Mouse (Mus musculus): ENCODE measurements around the gene Kcnab2. TPM values are rescaled to one million over a fixed set of nuclear protein-coding genes. Genes with fewer than 3 reads are reported as not detected.

Gene Kcnab2
- total and polyA plus RNA-seq, 3 experiments = 82.9 to 118 TPM; not detected in 1

- no peak for TF ChIP-seq TAL1 (IDR thresholded peaks at IDR 0.05; ENCODE audit: low read length)
- TF ChIP-seq ELF1 (IDR thresholded peaks at IDR 0.05; ENCODE audit: low read depth, low read length) = no peak
- TF ChIP-seq POLR2A (IDR thresholded peaks at IDR 0.05; ENCODE audit: control insufficient read depth in 1 of 2, insufficient read depth in 1 of 2, low read depth in 1 of 2, low read length in 2 of 2, poor library complexity in 1 of 2) = no peak
- H3K27me3 ChIP-seq (ENCODE audit: control insufficient read depth in 1 of 2, insufficient read depth in 2 of 2, low read length in 2 of 2) = no peaks in the 10 kb centered on the region
- no peak overlapping the region for H3K27ac ChIP-seq (ENCODE audit: control insufficient read depth, low read depth, low read length)
- no peaks in the 10 kb centered on the region for H3K79me2 ChIP-seq (ENCODE audit: control insufficient read depth, insufficient read depth, low read length, poor library complexity)
- no peaks in the 10 kb centered on the region for H3K9me3 ChIP-seq (replicated peaks; ENCODE audit: insufficient read depth, low read length)
- DNase-seq (ENCODE audit: low read depth, low spot score) = no peak
- no peaks in the 10 kb centered on the region for H3K4me1 ChIP-seq (ENCODE audit: control insufficient read depth in 1 of 2, insufficient read depth in 2 of 2, low read length in 2 of 2)
- no peak overlapping the region for H3K4me3 ChIP-seq (ENCODE audit: control insufficient read depth in 1 of 2, insufficient read depth in 1 of 2, low read depth in 2 of 2, low read length in 2 of 2)
- no peak overlapping the region for H3K9ac ChIP-seq (ENCODE audit: control insufficient read depth, low read depth, low read length, poor library complexity, severe bottlenecking)
- no peaks in the 10 kb centered on the region for H3K36me3 ChIP-seq (ENCODE audit: control insufficient read depth in 1 of 2, insufficient read depth in 2 of 2, low read length in 2 of 2)
These were observed 21.1 kb downstream of the Kcnab2 start for GRCm38 (mm10) chr4:152456609-152457008.

- Histone ChIP-seq H3K27me3 (ENCODE audit: control insufficient read depth in 1 of 2, insufficient read depth in 2 of 2, low read length in 2 of 2) (no peaks in the 10 kb centered on the region), H3K4me3 (ENCODE audit: control insufficient read depth in 1 of 2, insufficient read depth in 1 of 2, low read depth in 2 of 2, low read length in 2 of 2) (no peak overlapping the region), H3K79me2 (ENCODE audit: control insufficient read depth, insufficient read depth, low read length, poor library complexity) (no peaks in the 10 kb centered on the region), H3K27ac (ENCODE audit: control insufficient read depth, low read depth, low read length) (no peak overlapping the region), H3K36me3 (ENCODE audit: control insufficient read depth in 1 of 2, insufficient read depth in 2 of 2, low read length in 2 of 2) (no peaks in the 10 kb centered on the region), H3K4me1 (ENCODE audit: control insufficient read depth in 1 of 2, insufficient read depth in 2 of 2, low read length in 2 of 2) (no peaks in the 10 kb centered on the region), H3K9me3 (replicated peaks; ENCODE audit: insufficient read depth, low read length) (no peaks in the 10 kb centered on the region), H3K9ac (ENCODE audit: control insufficient read depth, low read depth, low read length, poor library complexity, severe bottlenecking) (no peak overlapping the region)
- DNase-seq (ENCODE audit: low read depth, low spot score) = no peak
- TF ChIP-seq MEF2A (IDR thresholded peaks at IDR 0.05; ENCODE audit: extremely low read depth, insufficient replicate concordance, low read depth, low read length, poor library complexity, severe bottlenecking) (no peak), CHD1 (IDR thresholded peaks at IDR 0.05; ENCODE audit: low read depth, low read length) (no peak), KAT2A (conservative IDR thresholded peaks at IDR 0.05; ENCODE audit: low read depth, low read length) (no peak), ZMIZ1 (IDR thresholded peaks at IDR 0.05; ENCODE audit: low read depth, low read length) (no peak), CHD2 (IDR thresholded peaks at IDR 0.05; ENCODE audit: low read length) (no peak), MYB (IDR thresholded peaks at IDR 0.05; ENCODE audit: low read depth, low read length) (no peak), TCF12 (IDR thresholded peaks at IDR 0.05; ENCODE audit: low read depth, low read length) (no peak), MAZ (IDR thresholded peaks at IDR 0.05; ENCODE audit: low read depth, low read length) (no peak), ELF1 (IDR thresholded peaks at IDR 0.05; ENCODE audit: low read depth, low read length) (no peak), NELFE (IDR thresholded peaks at IDR 0.05; ENCODE audit: low read depth, low read length) (no peak)
These were observed 23.5 kb downstream of the Kcnab2 start for GRCm38 (mm10) chr4:152454153-152454552.

GRCm38 (mm10) chr4:152453079-152453478 is 24.6 kb downstream of the Kcnab2 start:
- Histone ChIP-seq H3K36me3 (ENCODE audit: control insufficient read depth in 1 of 2, insufficient read depth in 2 of 2, low read length in 2 of 2) (no peaks in the 10 kb centered on the region), H3K9ac (ENCODE audit: control insufficient read depth, low read depth, low read length, poor library complexity, severe bottlenecking) (no peak overlapping the region), H3K27ac (ENCODE audit: control insufficient read depth, low read depth, low read length) (no peak overlapping the region), H3K9me3 (replicated peaks; ENCODE audit: insufficient read depth, low read length) (no peaks in the 10 kb centered on the region), H3K4me3 (ENCODE audit: control insufficient read depth in 1 of 2, insufficient read depth in 1 of 2, low read depth in 2 of 2, low read length in 2 of 2) (no peak overlapping the region), H3K4me1 (ENCODE audit: control insufficient read depth in 1 of 2, insufficient read depth in 2 of 2, low read length in 2 of 2) (no peaks in the 10 kb centered on the region), H3K79me2 (ENCODE audit: control insufficient read depth, insufficient read depth, low read length, poor library complexity) (peaks cover 6% of the 10 kb centered on the region), H3K27me3 (ENCODE audit: control insufficient read depth in 1 of 2, insufficient read depth in 2 of 2, low read length in 2 of 2) (no peaks in the 10 kb centered on the region)
- DNase-seq (ENCODE audit: low read depth, low spot score) = no peak
- no peak for TF ChIP-seq E2F4 (IDR thresholded peaks at IDR 0.05; ENCODE audit: borderline replicate concordance, low read depth, low read length)
- no peak for TF ChIP-seq NRF1 (IDR thresholded peaks at IDR 0.05; ENCODE audit: insufficient read depth, low read depth, low read length, poor library complexity, severe bottlenecking)
- no peak for TF ChIP-seq USF2 (IDR thresholded peaks at IDR 0.05; ENCODE audit: borderline replicate concordance in 1 of 2, insufficient read depth in 1 of 2, low read depth in 1 of 2, low read length in 2 of 2)
- TF ChIP-seq ZKSCAN1 (IDR thresholded peaks at IDR 0.05; ENCODE audit: low read depth, low read length) = no peak
- no peak for TF ChIP-seq ETS1 (IDR thresholded peaks at IDR 0.05; ENCODE audit: low read depth, low read length)
- TF ChIP-seq TAL1 (IDR thresholded peaks at IDR 0.05; ENCODE audit: low read length) = no peak
- no peak for TF ChIP-seq NELFE (IDR thresholded peaks at IDR 0.05; ENCODE audit: low read depth, low read length)
- TF ChIP-seq HCFC1 (IDR thresholded peaks at IDR 0.05; ENCODE audit: low read depth, low read length) = no peak
- no peak for TF ChIP-seq RCOR1 (IDR thresholded peaks at IDR 0.05; ENCODE audit: low read depth, low read length)
- no peak for TF ChIP-seq MXI1 (IDR thresholded peaks at IDR 0.05; ENCODE audit: low read depth, low read length)
